Mouse (Mus musculus) neutrophil, adult 59 days (primary cell): ENCODE measurements around the gene Rnf213. TPM values are rescaled to one million over a fixed set of nuclear protein-coding genes. Genes with fewer than 3 reads are reported as not detected.

Experiments used
- total RNA-seq, 2 experiments: library from RNA; stranded (reverse); gene quantifications; 1 replicate in 1 of 2; 2 replicates in 1 of 2; pipeline ENCODE4 v1.2.4; 2023

The Rnf213 gene
- total RNA-seq = 10 to 100 TPM; 49.8 to 56.9 TPM

DNA sequence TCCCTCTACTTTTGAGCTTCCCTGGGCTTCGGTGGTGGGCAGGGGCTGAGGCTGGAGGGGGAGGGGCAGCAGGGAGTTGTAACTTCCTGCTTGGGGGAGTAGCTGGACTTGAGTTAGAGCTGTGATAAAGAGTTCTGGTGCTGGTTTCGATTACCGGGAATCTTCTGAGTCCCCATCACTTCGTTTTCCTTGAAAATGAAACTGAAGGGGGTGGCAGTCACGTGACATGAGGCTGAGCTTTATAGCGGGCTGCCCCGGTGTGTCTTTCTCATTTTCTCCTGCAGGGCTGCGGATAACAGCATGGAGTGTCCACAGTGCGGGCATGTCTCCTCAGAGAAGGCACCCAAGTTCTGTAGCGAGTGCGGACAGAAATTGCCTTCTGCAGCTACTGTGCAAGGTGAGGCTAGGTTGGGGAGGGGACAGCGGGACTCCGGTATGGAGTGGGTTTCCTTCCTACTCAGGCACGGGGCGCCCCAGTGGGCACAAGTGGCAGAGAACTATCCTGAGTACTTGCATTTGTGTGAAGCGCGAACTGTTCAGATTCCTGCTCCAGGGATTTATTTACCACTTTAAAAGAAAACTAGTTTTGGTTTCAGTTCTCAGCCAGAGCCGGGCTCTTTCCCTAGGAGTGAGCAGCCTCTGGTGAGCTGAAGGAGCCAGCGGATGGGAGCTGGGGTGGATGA lies at the start of gene Rnf213:
Rnf213 (plus strand) TSS at position 301 of the 683 bp plus-strand sequence.

GRCm38 (mm10) chr11:119355443-119356385 lies 37.2 kb upstream of the Rnf213 start, which contains the start of the genes Sgsh and Slc26a11:
Gene Sgsh, minus strand, starts transcription at chr11:119355536.
Gene Slc26a11, plus strand, starts transcription at chr11:119355557.

GRCm38 (mm10) chr11:119490861-119491689 lies 98.2 kb downstream of the Rnf213 start, which contains the start of gene Endov:
Gene Endov, plus strand, starts transcription at chr11:119491347.

Other genes starting within 250 kb of the Rnf213 start
- 1 to 10 TPM in 1 of 2 experiments, under 1 TPM in 1; 0.95 to 1.1 TPM for gene Tbc1d16, start 164.6 kb upstream of the Rnf213 start, total RNA-seq
- gene Ccdc40, start 164.5 kb upstream of the Rnf213 start, total RNA-seq = under 1 TPM; 0.26 to 1.00 TPM
- gene Gaa, start 125.2 kb upstream of the Rnf213 start, total RNA-seq = 10 to 100 TPM; 32.8 to 39.3 TPM
- 100 to 1,000 TPM; 125 to 137 TPM for gene Eif4a3, start 93.0 kb upstream of the Rnf213 start, total RNA-seq
- gene Card14, start 85.3 kb upstream of the Rnf213 start, total RNA-seq = not detected
- 10 to 100 TPM; 11.5 to 14.2 TPM for gene Sgsh, start 37.6 kb upstream of the Rnf213 start, total RNA-seq
- 1 to 10 TPM; 6.1 to 8.8 TPM for gene Slc26a11, start 37.5 kb upstream of the Rnf213 start, total RNA-seq
- 10 to 100 TPM; 12.0 to 13.8 TPM for gene Endov, start 98.2 kb downstream of the Rnf213 start, total RNA-seq
- gene Nptx1, start 154.7 kb downstream of the Rnf213 start, total RNA-seq = not detected
- 10 to 100 TPM; 19.1 to 22.0 TPM for gene Rptor, start 209.8 kb downstream of the Rnf213 start, total RNA-seq